Mouse (Mus musculus) thymus, adult 2 months (tissue): ENCODE results near the gene Gm10964. TPM values are rescaled to one million over a fixed set of nuclear protein-coding genes. Genes with fewer than 3 reads are reported as not detected.

ENCODE experiments used
- DNase-seq: peaks from one replicate; pipeline ENCODE4 v3.0.0; 2021
- H3K27ac ChIP-seq: fragments of 200-500 bp; 2 replicates; pipeline ENCODE4 v1.5.1; 2012; ENCODE audit warnings: low read length, control low read depth; ENCODE audit not compliant: control insufficient read depth, insufficient read depth
- H3K27me3 ChIP-seq: fragments of 200-500 bp; 2 replicates; pipeline ENCODE4 v1.6.1; 2012; ENCODE audit warnings: mild to moderate bottlenecking, low read length, moderate library complexity, mixed read lengths; ENCODE audit not compliant: control insufficient read depth, insufficient read depth
- H3K36me3 ChIP-seq: fragments of 200-500 bp; 2 replicates; pipeline ENCODE4 v1.6.1; 2012; ENCODE audit warnings: mild to moderate bottlenecking, low read length, moderate library complexity; ENCODE audit not compliant: control insufficient read depth, insufficient read depth
- H3K4me1 ChIP-seq: fragments of 200-500 bp; replicated peaks from 2 replicates; pipeline ENCODE4 v1.6.1; 2012; ENCODE audit warnings: low read length; ENCODE audit not compliant: control insufficient read depth, insufficient read depth
- H3K4me3 ChIP-seq: fragments of 200-500 bp; 2 replicates; pipeline ENCODE4 v1.5.1; 2012; ENCODE audit warnings: mild to moderate bottlenecking, low read length, control low read depth, moderate library complexity; ENCODE audit not compliant: control insufficient read depth, insufficient read depth
- CTCF ChIP-seq: fragments of 200-500 bp; IDR thresholded peaks from 2 replicates; pipeline ENCODE4 v1.5.1; 2012; ENCODE audit warnings: mild to moderate bottlenecking, control low read depth, low read length, moderate library complexity, borderline replicate concordance; ENCODE audit not compliant: control insufficient read depth, poor library complexity, insufficient read depth; ENCODE audit errors: extremely low read depth
- POLR2A ChIP-seq: fragments of 200-500 bp; IDR thresholded peaks from 2 replicates; pipeline ENCODE4 v1.6.1; 2012; ENCODE audit warnings: mild to moderate bottlenecking, low read length, control low read depth, moderate library complexity; ENCODE audit not compliant: control insufficient read depth, poor library complexity, insufficient read depth; ENCODE audit errors: extremely low read depth
- WGBS: fragments of 180-500 bp; shearing (Covaris S2); methylation state at CpG from one replicate; pipeline ENCODE4 v1.1.7; 2018; 5-methylcytosine and 5-hydroxymethylcytosine counted together
- polyA plus RNA-seq: library from polyadenylated mRNA; depleted of rRNA; stranded (reverse); fragments of >200 nt; gene quantifications from 2 replicates; pipeline ENCODE4 v1.2.3, GENCODE M21; 2012

The Gm10964 gene
- polyA plus RNA-seq, 1 experiment: not detected

DNA sequence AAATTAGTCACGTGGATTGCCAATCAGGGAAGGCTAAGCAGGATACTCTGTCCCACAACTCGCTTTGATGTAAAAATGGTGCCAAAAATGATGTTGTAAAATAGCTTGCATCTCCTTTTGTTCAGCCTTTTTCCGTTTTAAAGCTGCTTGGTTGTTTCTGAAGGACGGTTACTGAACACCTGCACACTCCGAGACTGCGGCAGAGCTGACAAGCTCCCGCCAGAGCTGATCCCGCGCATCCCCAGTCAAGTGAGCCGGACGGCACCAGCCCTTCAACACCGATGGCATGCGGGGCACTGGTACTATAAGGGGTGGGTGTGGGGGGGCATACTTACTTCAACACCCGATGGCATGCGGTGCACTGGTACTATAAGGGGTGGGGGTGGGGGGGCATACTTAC, 34.8 kb downstream of the Gm10964 start:
- H3K27ac ChIP-seq: peak overlapping the region; percentile 100
- peak; percentile 66 for DNase-seq
- TF ChIP-seq CTCF (no peak), POLR2A (peak; percentile 84)
- peaks cover 19% of the 10 kb centered on the region for H3K36me3 ChIP-seq
- H3K4me1 ChIP-seq: peaks cover 35% of the 10 kb centered on the region
- 6% methylated on average over 15 of the region's 15 CpGs for WGBS
- H3K4me3 ChIP-seq: peak overlapping the region; percentile 40
- H3K27me3 ChIP-seq: no peaks in the 10 kb centered on the region

DNA sequence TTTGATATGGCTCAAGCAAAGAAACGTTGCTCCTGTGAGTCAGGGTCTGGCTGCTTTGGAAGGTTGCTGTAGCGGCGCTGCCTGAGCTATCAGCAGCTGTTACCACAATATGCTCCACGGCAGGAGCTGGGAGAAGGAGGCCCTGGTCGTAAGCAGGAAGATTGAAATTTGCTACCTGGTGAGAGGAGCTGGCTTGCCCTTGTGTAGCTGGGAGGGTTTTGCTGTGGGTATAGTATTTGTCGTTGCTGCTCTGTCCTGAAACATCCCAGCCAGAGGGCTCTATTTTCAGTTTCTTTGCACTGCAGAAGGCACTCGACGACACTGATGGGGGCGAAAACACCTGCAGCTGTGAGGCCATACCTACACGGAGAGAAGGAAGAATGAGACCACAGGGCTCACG, 38.8 kb downstream of the Gm10964 start:
- TF ChIP-seq CTCF: no peak
- 0 out of 2 replicates have a peak, but pooled peaks have one; percentile 18 for TF ChIP-seq POLR2A
- H3K27me3 ChIP-seq: no peaks in the 10 kb centered on the region
- H3K4me1 ChIP-seq: peaks cover 39% of the 10 kb centered on the region
- peaks cover 13% of the 10 kb centered on the region for H3K36me3 ChIP-seq
- WGBS: 7% methylated on average over 11 of the region's 11 CpGs
- H3K27ac ChIP-seq: peak overlapping the region; percentile 99
- peak; percentile 65 for DNase-seq
- peak overlapping the region; percentile 47 for H3K4me3 ChIP-seq

DNA sequence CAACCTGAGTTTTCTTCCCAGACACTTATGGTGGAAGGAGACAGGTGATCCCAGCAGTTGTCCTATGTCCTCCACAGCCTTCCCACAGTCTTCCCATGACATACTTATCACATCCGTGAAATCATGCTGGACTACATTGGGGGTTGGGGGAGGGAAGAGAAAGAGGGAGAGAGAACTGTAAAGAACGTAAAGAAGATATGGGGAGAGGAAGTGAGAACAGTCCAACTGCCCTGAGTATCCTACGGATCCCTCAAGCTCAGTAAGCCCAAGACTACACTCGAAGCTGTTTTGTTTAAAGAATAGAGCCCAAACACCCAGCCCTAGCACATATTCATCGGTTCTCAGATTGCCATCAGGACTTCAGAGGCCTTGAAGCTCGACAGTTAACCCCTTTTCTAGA, 39.5 kb downstream of the Gm10964 start:
- WGBS: 38% methylated on average over 6 of the region's 6 CpGs
- no peak for TF ChIP-seq POLR2A
- TF ChIP-seq CTCF: no peak
- H3K27ac ChIP-seq: peak overlapping the region; percentile 99
- no peak for DNase-seq
- H3K4me1 ChIP-seq: peaks cover 38% of the 10 kb centered on the region
- H3K4me3 ChIP-seq: no peak overlapping the region
- H3K27me3 ChIP-seq: no peaks in the 10 kb centered on the region
- peaks cover 13% of the 10 kb centered on the region for H3K36me3 ChIP-seq

DNA sequence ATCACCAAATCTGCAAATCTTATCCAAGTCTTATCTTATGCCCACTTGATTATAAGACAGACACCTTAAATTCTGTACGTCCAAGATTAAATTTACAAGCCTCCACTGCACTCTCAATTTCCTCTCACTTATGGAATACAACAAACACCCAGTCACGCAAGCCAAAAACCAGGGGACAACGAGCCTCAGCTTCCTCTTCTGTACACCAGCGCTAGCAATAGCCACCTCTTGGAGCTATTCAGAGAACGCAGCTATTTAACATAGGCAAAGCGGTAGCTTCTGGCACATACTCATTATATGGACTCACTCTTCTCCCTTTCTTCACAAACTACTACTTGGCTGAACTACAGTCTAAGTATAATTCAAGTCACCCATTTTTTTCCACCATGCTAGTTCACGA, 40.0 kb downstream of the Gm10964 start:
- Histone ChIP-seq H3K27me3 (no peaks in the 10 kb centered on the region), H3K4me1 (peaks cover 39% of the 10 kb centered on the region), H3K36me3 (peaks cover 13% of the 10 kb centered on the region), H3K4me3 (no peak overlapping the region), H3K27ac (peak overlapping the region; percentile 31; the same call in 1 of the 2 replicates)
- no peak for DNase-seq
- WGBS: 31% methylated on average over 7 of the region's 7 CpGs
- TF ChIP-seq POLR2A (no peak), CTCF (no peak)

DNA sequence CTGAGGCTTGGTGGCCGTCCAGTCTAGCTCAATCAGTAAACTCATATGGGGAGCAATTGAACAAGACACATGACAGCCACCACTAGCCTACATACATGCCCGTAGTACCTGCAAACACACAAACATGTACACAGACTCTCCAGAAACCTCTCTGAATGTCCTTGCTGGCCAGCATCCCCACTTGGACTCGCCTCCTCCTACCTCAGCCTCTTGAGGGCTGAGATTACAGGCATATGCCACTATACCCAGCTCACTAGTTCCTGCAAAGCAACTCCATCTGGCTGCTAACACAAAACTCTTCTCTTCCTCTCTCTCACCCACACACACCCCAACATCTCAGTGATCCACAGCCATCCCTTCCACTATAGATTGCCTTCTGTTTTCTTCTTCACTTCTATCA, 41.1 kb downstream of the Gm10964 start:
- Histone ChIP-seq H3K27me3 (no peaks in the 10 kb centered on the region), H3K4me3 (no peak overlapping the region), H3K36me3 (peaks cover 13% of the 10 kb centered on the region), H3K4me1 (peaks cover 44% of the 10 kb centered on the region), H3K27ac (peak overlapping the region; percentile 70)
- TF ChIP-seq CTCF (no peak), POLR2A (no peak)
- 64% methylated on average over 3 of the region's 3 CpGs for WGBS
- no peak for DNase-seq

DNA sequence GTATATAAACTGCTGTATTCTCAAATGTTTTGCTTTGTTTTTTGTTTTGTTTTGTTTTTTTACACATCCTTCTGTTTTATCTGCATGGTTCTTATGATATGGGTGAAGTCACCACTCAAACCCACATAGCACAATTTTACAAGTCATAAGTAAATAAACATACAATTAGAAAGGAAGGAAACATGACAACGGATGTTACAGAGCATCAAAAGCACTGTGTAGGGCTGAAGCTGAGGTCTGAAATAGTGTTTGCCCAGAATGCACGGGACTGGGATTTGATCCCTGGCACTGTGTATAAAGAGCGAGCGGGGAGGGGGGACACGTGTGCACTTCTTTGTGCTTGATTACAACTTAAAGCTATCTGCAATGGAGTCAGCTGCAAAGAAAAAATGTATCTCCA, 41.6 kb downstream of the Gm10964 start:
- no peak for TF ChIP-seq CTCF
- TF ChIP-seq POLR2A: no peak
- no peak for DNase-seq
- Histone ChIP-seq H3K4me1 (peaks cover 44% of the 10 kb centered on the region), H3K36me3 (peaks cover 9% of the 10 kb centered on the region), H3K27me3 (no peaks in the 10 kb centered on the region), H3K27ac (peak overlapping the region; percentile 94), H3K4me3 (no peak overlapping the region)
- 46% methylated on average over 5 of the region's 5 CpGs for WGBS

DNA sequence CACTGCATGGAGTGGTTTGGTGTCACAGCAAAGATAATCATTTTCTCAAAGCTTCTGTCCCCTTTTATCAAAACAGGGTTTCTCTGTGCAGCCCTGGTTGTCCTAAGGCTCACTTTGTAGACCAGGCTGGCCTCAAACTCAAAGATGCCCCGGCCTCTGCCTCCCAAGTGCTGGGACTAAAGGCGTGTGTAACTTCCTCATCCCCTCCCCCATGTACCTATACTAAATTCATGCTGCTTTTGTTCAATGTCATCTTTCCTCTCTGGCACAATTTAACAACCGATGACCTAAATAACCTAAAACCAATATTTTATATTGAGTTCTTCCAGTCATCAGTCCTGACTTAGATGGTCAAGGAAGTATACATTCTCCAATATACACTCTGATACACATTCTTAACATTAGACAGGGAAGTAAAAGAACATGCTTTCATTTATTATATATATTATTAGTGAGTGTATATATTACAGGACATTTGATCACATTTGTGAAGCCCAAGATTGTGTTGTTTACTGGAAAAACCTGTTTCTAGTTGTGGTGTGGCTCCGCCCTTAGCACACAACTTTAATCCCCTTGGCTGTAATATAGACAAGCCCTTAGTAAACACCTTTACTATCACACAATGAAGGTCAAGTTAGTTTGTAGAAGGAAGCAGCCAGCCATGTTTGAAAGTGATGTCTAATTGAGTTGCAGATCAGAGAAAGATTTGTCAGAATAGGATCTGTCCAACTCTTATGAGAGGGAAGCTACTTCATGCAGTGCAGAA, 43.9 kb downstream of the Gm10964 start:
- Histone ChIP-seq H3K27ac (peak overlapping the region; percentile 24), H3K36me3 (no peaks in the 10 kb centered on the region), H3K27me3 (no peaks in the 10 kb centered on the region), H3K4me1 (peaks cover 33% of the 10 kb centered on the region), H3K4me3 (no peak overlapping the region)
- 38% methylated on average over 4 of the region's 4 CpGs for WGBS
- DNase-seq: no peak
- TF ChIP-seq POLR2A (no peak), CTCF (no peak)
